Mouse (Mus musculus) intestine, postnatal 0 days (tissue): Measurements from ENCODE around the gene Nrg4. TPM values are rescaled to one million over a fixed set of nuclear protein-coding genes. Genes with fewer than 3 reads are reported as not detected.

ENCODE experiments used
- ATAC-seq: fragments of 200-750 bp; cut with Nextera tagmentation; 2 replicates; pipeline ENCODE4 v1.8.0; 2017; ENCODE audit warnings: mild to moderate bottlenecking, moderate TSS enrichment, moderate library complexity
- H3K27ac ChIP-seq: fragments of 300-500 bp; sonication (generic); 2 replicates; pipeline ENCODE4 v1.5.1; 2014; ENCODE audit warnings: mild to moderate bottlenecking, low read depth, low read length, moderate library complexity
- H3K27me3 ChIP-seq: fragments of 300-500 bp; sonication (generic); replicated peaks from 2 replicates; pipeline ENCODE4 v1.6.1; 2014; ENCODE audit warnings: low read length, mixed read lengths; ENCODE audit not compliant: control insufficient read depth, insufficient read depth
- H3K36me3 ChIP-seq: fragments of 300-500 bp; sonication (generic); 2 replicates; pipeline ENCODE4 v1.6.1; 2014; ENCODE audit warnings: mild to moderate bottlenecking, moderate library complexity; ENCODE audit not compliant: control insufficient read depth, insufficient read depth
- H3K4me1 ChIP-seq: fragments of 300-500 bp; sonication (generic); replicated peaks from 2 replicates; pipeline ENCODE4 v1.6.1; 2014; ENCODE audit warnings: antibody characterized with exemption, low read length, mixed read lengths; ENCODE audit not compliant: control insufficient read depth, insufficient read depth
- H3K4me2 ChIP-seq: fragments of 300-500 bp; sonication (generic); replicated peaks from 2 replicates; pipeline ENCODE4 v1.6.1; 2014; ENCODE audit warnings: low read depth, mild to moderate bottlenecking, moderate library complexity
- H3K4me3 ChIP-seq: fragments of 300-500 bp; sonication (generic); 2 replicates; pipeline ENCODE4 v1.5.1; 2014; ENCODE audit warnings: low read depth, low read length
- H3K9ac ChIP-seq: fragments of 300-500 bp; sonication (generic); 2 replicates; pipeline ENCODE4 v1.6.1; 2014; ENCODE audit warnings: mild to moderate bottlenecking, low read depth, low read length
- H3K9me3 ChIP-seq: fragments of 300-500 bp; sonication (generic); 2 replicates; pipeline ENCODE4 v1.6.1; 2016; ENCODE audit warnings: mixed run types; ENCODE audit not compliant: control insufficient read depth
- CTCF ChIP-seq: sonication (generic); IDR thresholded peaks from 2 replicates; pipeline ENCODE4 v1.5.1; 2016; ENCODE audit warnings: low read depth, mild to moderate bottlenecking, control low read depth, antibody characterized with exemption, moderate library complexity
- WGBS: fragments of 180-500 bp; shearing (Covaris S2); extraction: QIAGEN DNeasy Blood & Tissue Kit; methylation state at CpG from one replicate; pipeline ENCODE4 v1.1.7; 2014; 5-methylcytosine and 5-hydroxymethylcytosine counted together
- polyA plus RNA-seq: library from polyadenylated mRNA; unstranded; fragments of >200 nt; fragmentation: Nextera tagmentation; extraction: Ambion mirVana; gene quantifications from 2 replicates; pipeline ENCODE4 v1.2.1, GENCODE M21; 2015

Gene Nrg4
- polyA plus RNA-seq, 1 experiment from 2014 or later: 4.9 TPM

DNA sequence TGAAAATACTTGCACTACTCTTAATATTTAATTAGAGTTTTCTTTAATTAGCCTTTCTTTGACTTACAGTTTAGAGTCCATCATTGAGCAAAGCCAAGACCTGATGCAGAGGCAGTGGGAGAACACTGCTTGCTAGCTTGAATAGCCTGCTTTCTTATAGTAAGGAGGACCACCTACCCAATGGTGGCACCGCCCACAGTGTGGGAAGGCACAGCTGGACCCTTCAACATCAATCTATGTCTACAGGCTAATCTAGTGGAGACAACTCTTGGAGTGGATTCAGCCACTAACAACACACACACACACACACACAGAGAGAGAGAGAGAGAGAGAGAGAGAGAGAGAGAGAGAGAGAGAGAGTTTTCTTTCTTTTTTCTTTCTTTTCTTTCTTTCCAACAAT is 1.6 kb downstream of the Nrg4 start:
- Histone ChIP-seq H3K9me3 (no peaks in the 10 kb centered on the region), H3K27ac (no peak overlapping the region), H3K4me2 (no peak overlapping the region), H3K36me3 (no peaks in the 10 kb centered on the region), H3K4me1 (no peaks in the 10 kb centered on the region), H3K27me3 (peaks cover 14% of the 10 kb centered on the region; the same call in 1 of the 2 replicates), H3K9ac (no peak overlapping the region), H3K4me3 (no peak overlapping the region)
- 43% methylated on average over 1 of the region's 1 CpGs for WGBS
- TF ChIP-seq CTCF: no peak
- ATAC-seq: no peak

- TF ChIP-seq CTCF: 0 out of 2 replicates have a peak, but pooled peaks have one; percentile 26
- Histone ChIP-seq H3K9ac (no peak overlapping the region), H3K27me3 (peaks cover 14% of the 10 kb centered on the region; the same call in 1 of the 2 replicates), H3K9me3 (no peaks in the 10 kb centered on the region), H3K4me2 (no peak overlapping the region), H3K36me3 (no peaks in the 10 kb centered on the region), H3K4me3 (no peak overlapping the region), H3K27ac (no peak overlapping the region), H3K4me1 (no peaks in the 10 kb centered on the region)
- 56% methylated on average over 10 of the region's 10 CpGs for WGBS
- ATAC-seq: no peak
Observed at GRCm38 (mm10) chr9:55324516-55324915, 2.1 kb downstream of the Nrg4 start.

DNA sequence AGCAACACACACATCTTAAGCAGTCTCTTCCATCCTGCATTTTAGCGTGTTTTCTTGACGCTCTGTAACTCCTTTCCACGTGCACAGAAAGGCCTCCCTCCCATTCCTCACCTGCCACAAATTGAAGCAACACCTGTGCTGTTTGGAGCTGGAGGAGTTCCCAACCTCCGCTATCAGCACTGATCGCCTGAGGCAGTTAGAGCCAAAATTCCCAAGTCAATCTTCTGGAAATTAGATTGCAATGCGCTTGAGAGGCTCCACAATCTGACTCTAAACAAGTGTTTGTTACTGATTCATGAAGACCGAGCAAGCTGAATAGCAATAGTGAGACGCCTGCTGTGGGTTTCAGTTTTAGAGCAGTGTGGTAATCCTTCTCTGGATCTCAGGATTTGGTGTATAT is 2.6 kb downstream of the Nrg4 start:
- Histone ChIP-seq H3K27ac (no peak overlapping the region), H3K4me2 (no peak overlapping the region), H3K36me3 (no peaks in the 10 kb centered on the region), H3K4me3 (no peak overlapping the region), H3K9ac (no peak overlapping the region), H3K9me3 (no peaks in the 10 kb centered on the region), H3K4me1 (no peaks in the 10 kb centered on the region), H3K27me3 (peaks cover 14% of the 10 kb centered on the region; the same call in 1 of the 2 replicates)
- TF ChIP-seq CTCF: no peak
- no peak for ATAC-seq
- WGBS: 53% methylated on average over 8 of the region's 8 CpGs

DNA sequence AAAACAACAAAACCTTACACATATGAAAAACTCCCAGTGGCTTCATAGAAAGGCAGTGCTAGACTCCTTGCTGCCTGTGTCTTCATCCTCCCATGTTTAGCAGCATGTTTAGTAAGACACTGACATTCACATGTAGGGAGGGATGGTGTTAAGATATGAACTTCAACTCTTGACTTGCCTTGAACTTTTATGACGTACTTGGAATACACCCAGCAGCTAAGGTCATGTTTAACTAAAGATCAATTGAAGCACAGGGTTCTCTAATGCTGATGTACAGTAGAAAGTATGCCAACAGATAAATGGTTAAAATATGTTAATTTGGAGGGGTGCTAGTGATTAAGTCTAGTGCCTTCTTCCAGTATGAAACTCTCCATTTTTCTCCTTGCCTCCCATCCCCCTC is 4.0 kb downstream of the Nrg4 start:
- no peak overlapping the region for H3K27ac ChIP-seq
- peaks cover 14% of the 10 kb centered on the region; the same call in 1 of the 2 replicates for H3K27me3 ChIP-seq
- no peak overlapping the region for H3K4me3 ChIP-seq
- no peak for ATAC-seq
- no peaks in the 10 kb centered on the region for H3K4me1 ChIP-seq
- H3K4me2 ChIP-seq: no peak overlapping the region
- H3K9me3 ChIP-seq: no peaks in the 10 kb centered on the region
- H3K9ac ChIP-seq: no peak overlapping the region
- H3K36me3 ChIP-seq: no peaks in the 10 kb centered on the region
- TF ChIP-seq CTCF: no peak
- WGBS: 40% methylated on average over 1 of the region's 1 CpGs

DNA sequence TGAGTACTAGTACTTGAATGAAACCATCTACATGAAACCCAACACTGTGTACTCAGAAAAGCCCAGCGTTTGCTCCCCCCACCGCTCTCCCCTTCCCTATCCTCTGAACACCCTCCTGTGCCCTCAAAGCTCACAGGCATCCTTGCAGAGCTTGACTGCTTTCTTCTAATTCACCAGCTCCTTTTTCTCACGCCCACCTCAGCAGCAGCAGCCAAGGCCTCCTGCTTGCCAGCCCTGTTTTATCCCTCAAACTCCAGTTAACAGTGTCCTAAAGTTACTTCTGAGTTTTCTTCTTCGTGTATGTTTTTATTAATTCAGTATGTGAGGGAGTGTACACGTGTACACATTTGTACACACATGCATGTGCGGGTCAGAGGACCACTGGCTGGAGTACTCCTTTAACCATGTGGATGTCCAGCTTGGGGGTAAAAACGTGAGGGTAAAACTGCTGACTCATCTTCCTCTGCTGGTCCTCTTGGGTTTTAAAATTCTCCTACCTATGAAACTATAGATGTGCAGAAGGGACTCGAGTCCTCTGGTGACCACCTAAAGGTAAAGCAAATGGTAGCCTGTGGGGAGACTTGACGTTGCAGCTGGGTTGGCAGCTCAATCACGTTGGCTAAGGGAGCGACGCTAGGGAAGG is 12.9 kb downstream of the Nrg4 start:
- Histone ChIP-seq H3K36me3 (no peaks in the 10 kb centered on the region), H3K4me1 (no peaks in the 10 kb centered on the region), H3K4me3 (no peak overlapping the region), H3K27ac (no peak overlapping the region), H3K27me3 (no peaks in the 10 kb centered on the region), H3K9ac (no peak overlapping the region), H3K4me2 (no peak overlapping the region), H3K9me3 (no peaks in the 10 kb centered on the region)
- ATAC-seq: no peak
- WGBS: 64% methylated on average over 12 of the region's 12 CpGs
- no peak for TF ChIP-seq CTCF

DNA sequence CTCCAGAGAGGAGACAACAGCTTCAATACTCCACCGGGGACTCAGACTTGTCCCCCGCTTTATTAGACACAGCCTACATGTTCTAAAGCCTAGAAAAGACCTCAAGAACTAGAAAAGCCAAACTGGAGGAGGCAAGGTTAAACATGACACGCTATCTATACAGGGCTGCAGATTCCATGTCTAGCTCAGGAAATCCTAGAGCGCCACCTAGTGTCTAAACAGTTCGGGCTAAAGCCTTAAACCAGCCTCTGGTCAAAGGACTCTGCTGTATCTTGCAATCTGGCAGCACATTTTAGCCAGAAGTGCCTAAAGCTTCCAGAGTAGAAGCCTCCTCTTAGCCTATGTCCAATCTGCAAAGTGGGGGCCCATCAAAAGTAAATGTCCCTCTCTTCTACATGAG is 15.1 kb downstream of the Nrg4 start:
- Histone ChIP-seq H3K27ac (no peak overlapping the region), H3K4me3 (no peak overlapping the region), H3K9me3 (no peaks in the 10 kb centered on the region), H3K4me1 (no peaks in the 10 kb centered on the region), H3K36me3 (no peaks in the 10 kb centered on the region), H3K4me2 (no peak overlapping the region), H3K9ac (no peak overlapping the region), H3K27me3 (no peaks in the 10 kb centered on the region)
- ATAC-seq: peak; percentile 68
- TF ChIP-seq CTCF: peak; percentile 94
- 9% methylated on average over 5 of the region's 5 CpGs for WGBS
